Mouse (Mus musculus) midbrain, embryonic 16.5 days (tissue): ENCODE data around the gene Ttc28. TPM values are rescaled to one million over a fixed set of nuclear protein-coding genes. Genes with fewer than 3 reads are reported as not detected.

ENCODE experiments used
- ATAC-seq: fragments of 200-750 bp; cut with Nextera tagmentation; 2 replicates; pipeline ENCODE4 v1.8.0; 2017; ENCODE audit warnings: moderate TSS enrichment
- H3K27ac ChIP-seq: fragments of 300-500 bp; sonication (generic); 2 replicates; pipeline ENCODE4 v1.5.1; 2014; ENCODE audit warnings: mild to moderate bottlenecking, low read length, mixed read lengths
- H3K27me3 ChIP-seq: fragments of 300-500 bp; sonication (generic); 2 replicates; pipeline ENCODE4 v1.6.1; 2014; ENCODE audit warnings: low read depth, low read length, mixed read lengths; ENCODE audit not compliant: control insufficient read depth, insufficient read depth
- H3K36me3 ChIP-seq: fragments of 300-500 bp; sonication (generic); 2 replicates; pipeline ENCODE4 v1.6.1; 2014; ENCODE audit warnings: mild to moderate bottlenecking, low read length, moderate library complexity, mixed read lengths; ENCODE audit not compliant: control insufficient read depth, insufficient read depth
- H3K4me1 ChIP-seq: fragments of 300-500 bp; sonication (generic); 2 replicates; pipeline ENCODE4 v1.6.1; 2014; ENCODE audit warnings: mild to moderate bottlenecking, low read length, mixed read lengths; ENCODE audit not compliant: control insufficient read depth, insufficient read depth
- H3K4me2 ChIP-seq: fragments of 300-500 bp; sonication (generic); 2 replicates; pipeline ENCODE4 v1.6.1; 2014; ENCODE audit warnings: mild to moderate bottlenecking, low read length, mixed read lengths
- H3K4me3 ChIP-seq: fragments of 300-500 bp; sonication (generic); 2 replicates; pipeline ENCODE4 v1.5.1; 2014; ENCODE audit warnings: low read depth, mild to moderate bottlenecking, low read length, moderate library complexity, mixed read lengths
- H3K9ac ChIP-seq: fragments of 300-500 bp; sonication (generic); 2 replicates; pipeline ENCODE4 v1.6.1; 2014; ENCODE audit warnings: low read depth, low read length, mixed read lengths
- H3K9me3 ChIP-seq: fragments of 300-500 bp; sonication (generic); replicated peaks from 2 replicates; pipeline ENCODE4 v1.6.1; 2014; ENCODE audit warnings: mild to moderate bottlenecking, low read length, mixed read lengths; ENCODE audit not compliant: control insufficient read depth, poor library complexity, severe bottlenecking
- WGBS: fragments of 180-500 bp; shearing (Covaris S2); extraction: QIAGEN DNeasy Blood & Tissue Kit; methylation state at CpG from one replicate; pipeline ENCODE4 v1.1.7; 2014; 5-methylcytosine and 5-hydroxymethylcytosine counted together
- polyA plus RNA-seq: library from polyadenylated mRNA; unstranded; fragments of >200 nt; fragmentation: Nextera tagmentation; extraction: Ambion mirVana; gene quantifications from 2 replicates; pipeline ENCODE4 v1.2.1, GENCODE M21; 2015

Ttc28 gene
- polyA plus RNA-seq, 1 experiment from 2014 or later: 16.6 TPM

DNA sequence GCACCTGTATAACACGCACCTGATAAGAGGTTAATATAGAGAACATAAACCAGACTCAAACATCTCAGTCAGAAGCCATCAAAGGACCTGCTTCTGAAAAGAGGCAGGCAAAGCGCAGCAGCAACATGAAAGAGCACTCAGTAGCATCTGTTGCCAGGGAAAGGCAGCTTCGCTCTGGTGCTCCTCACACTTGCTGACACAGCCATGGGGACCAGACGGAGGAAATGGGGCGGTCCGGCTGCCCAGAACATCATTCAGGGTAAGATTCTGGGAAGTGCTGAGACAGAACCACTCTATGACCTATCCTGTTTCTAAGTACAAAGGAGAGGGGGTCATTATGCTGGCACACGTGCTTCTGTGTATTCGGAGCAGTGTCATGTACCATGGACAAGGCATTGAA lies 421.2 kb downstream of the Ttc28 start:
- Histone ChIP-seq H3K9me3 (no peaks in the 10 kb centered on the region), H3K4me2 (no peak overlapping the region), H3K27ac (no peak overlapping the region), H3K4me1 (no peaks in the 10 kb centered on the region; the same call in 1 of the 2 replicates), H3K9ac (no peak overlapping the region), H3K4me3 (no peak overlapping the region), H3K27me3 (no peaks in the 10 kb centered on the region), H3K36me3 (no peaks in the 10 kb centered on the region)
- 54% methylated on average over 8 of the region's 8 CpGs for WGBS
- no peak for ATAC-seq

DNA sequence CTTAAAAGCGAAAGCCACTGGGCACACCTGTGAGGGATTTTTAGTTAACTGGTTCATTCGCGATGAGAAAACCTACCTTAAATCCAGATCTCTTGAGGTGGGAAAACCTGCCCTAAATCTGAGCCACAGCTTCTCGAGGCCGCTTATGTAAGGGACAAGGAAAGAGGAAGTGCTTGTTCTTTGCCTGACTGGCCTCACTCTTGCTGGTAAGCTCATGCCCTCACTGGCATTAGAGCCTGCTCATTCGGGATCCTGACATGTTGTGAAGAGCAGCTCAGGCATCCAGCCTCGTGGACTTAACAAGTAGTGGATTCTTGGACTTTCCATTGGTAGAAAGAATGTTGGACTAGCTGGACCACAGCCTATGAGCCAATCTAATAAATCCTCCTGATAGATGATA lies 422.1 kb downstream of the Ttc28 start:
- WGBS: 83% methylated on average over 7 of the region's 7 CpGs
- H3K27ac ChIP-seq: no peak overlapping the region
- no peaks in the 10 kb centered on the region; the same call in 1 of the 2 replicates for H3K4me1 ChIP-seq
- no peak overlapping the region for H3K4me3 ChIP-seq
- H3K4me2 ChIP-seq: no peak overlapping the region
- no peaks in the 10 kb centered on the region for H3K27me3 ChIP-seq
- no peak for ATAC-seq
- H3K9ac ChIP-seq: no peak overlapping the region
- H3K9me3 ChIP-seq: no peaks in the 10 kb centered on the region
- no peaks in the 10 kb centered on the region for H3K36me3 ChIP-seq

DNA sequence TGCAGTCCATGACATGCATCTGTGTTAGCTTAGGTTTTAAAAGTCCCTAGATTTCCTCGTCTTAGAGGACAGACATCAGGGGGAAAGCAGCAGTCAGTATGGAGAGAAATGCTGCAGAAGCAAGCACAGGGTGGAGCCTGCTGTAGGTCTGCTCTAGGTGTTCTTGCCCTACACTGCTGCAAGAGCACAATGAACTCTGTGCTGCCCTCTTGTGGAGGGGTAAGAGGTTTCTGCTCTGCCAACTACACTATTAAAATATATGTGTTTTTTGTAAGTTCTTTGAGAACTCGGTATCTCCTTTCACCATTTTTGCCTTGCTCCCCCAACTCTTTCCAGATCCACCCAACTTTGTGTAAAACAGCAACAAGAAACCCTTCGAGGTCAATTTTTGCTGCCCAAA lies 425.1 kb downstream of the Ttc28 start:
- Histone ChIP-seq H3K9me3 (no peaks in the 10 kb centered on the region), H3K4me3 (no peak overlapping the region), H3K27ac (no peak overlapping the region), H3K36me3 (no peaks in the 10 kb centered on the region), H3K4me1 (no peaks in the 10 kb centered on the region; the same call in 1 of the 2 replicates), H3K4me2 (no peak overlapping the region), H3K27me3 (no peaks in the 10 kb centered on the region), H3K9ac (no peak overlapping the region)
- WGBS: 91% methylated on average over 3 of the region's 3 CpGs
- ATAC-seq: no peak

DNA sequence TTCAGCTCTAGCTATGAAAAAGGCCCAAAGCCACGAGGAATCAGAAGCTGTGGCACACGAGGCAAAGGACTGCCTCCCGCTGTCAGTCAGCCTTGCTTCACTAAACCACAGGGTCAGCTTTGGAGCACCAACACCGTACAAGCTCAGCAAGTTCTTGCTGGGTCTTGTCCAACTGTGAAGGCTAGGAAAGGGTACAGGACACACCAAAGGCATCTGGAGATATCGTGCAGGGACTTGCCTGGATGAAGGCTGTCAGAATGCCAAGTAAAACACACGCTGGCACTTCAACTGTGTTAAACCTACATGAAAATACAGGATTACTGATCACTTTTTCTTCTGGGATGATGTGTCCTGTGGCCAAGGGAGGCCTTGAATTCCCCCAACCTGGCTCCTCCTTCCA lies 430.6 kb downstream of the Ttc28 start:
- no peaks in the 10 kb centered on the region for H3K36me3 ChIP-seq

DNA sequence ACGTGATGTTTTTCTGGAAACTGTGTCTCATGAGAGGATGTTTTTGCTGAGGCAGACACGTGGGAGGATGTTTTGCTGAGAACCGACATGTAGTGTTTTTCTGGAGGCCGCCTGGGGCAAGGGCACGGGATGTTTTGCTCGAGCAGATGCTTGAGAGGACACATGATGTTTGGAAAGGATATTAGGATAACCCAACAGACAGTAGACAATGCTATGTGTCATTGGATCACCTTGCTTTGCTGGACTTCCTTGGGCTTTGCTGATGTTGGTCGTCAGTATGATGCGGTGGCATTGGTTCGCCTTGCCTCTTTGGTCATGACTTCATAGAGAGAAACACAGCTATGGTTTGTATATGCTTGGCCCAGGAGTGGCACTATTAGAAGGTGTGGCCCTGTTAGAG lies 434.2 kb downstream of the Ttc28 start:
- Histone ChIP-seq H3K4me2 (no peak overlapping the region), H3K9ac (no peak overlapping the region), H3K9me3 (no peaks in the 10 kb centered on the region), H3K27me3 (no peaks in the 10 kb centered on the region), H3K4me1 (no peaks in the 10 kb centered on the region), H3K27ac (no peak overlapping the region), H3K4me3 (no peak overlapping the region), H3K36me3 (no peaks in the 10 kb centered on the region)
- WGBS: 89% methylated on average over 9 of the region's 9 CpGs
- no peak for ATAC-seq

More for the DNA sequence above, 430.6 kb downstream of the Ttc28 start:
- no peak for ATAC-seq
- H3K4me3 ChIP-seq: no peak overlapping the region
- no peak overlapping the region for H3K27ac ChIP-seq
- no peaks in the 10 kb centered on the region for H3K4me1 ChIP-seq
- no peak overlapping the region for H3K4me2 ChIP-seq
- no peak overlapping the region for H3K9ac ChIP-seq
- 82% methylated on average over 6 of the region's 6 CpGs for WGBS
- H3K9me3 ChIP-seq: no peaks in the 10 kb centered on the region
- no peaks in the 10 kb centered on the region for H3K27me3 ChIP-seq

DNA sequence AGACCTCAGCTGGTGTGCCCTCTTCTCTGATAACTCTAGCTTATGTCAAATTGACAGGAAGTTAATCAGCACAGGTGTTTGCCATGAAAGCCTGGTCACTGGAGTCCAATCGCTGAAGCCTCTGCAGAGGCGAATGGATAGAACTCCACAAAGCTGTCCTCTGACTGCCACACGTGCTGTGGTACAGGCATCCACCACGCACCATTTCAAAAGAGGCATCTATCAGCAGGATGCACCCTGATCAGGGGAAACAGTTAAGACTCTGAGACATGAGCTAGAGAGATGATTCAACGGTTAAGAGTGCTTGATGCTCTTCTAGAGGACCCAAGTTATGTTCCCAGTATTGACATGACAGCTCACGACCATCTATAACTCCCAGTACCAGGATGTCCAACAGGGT lies 435.5 kb downstream of the Ttc28 start:
- Histone ChIP-seq H3K27ac (no peak overlapping the region), H3K4me3 (no peak overlapping the region), H3K36me3 (no peaks in the 10 kb centered on the region), H3K9ac (no peak overlapping the region), H3K9me3 (no peaks in the 10 kb centered on the region), H3K4me1 (no peaks in the 10 kb centered on the region), H3K4me2 (no peak overlapping the region), H3K27me3 (no peaks in the 10 kb centered on the region)
- ATAC-seq: no peak
- 88% methylated on average over 6 of the region's 6 CpGs for WGBS

DNA sequence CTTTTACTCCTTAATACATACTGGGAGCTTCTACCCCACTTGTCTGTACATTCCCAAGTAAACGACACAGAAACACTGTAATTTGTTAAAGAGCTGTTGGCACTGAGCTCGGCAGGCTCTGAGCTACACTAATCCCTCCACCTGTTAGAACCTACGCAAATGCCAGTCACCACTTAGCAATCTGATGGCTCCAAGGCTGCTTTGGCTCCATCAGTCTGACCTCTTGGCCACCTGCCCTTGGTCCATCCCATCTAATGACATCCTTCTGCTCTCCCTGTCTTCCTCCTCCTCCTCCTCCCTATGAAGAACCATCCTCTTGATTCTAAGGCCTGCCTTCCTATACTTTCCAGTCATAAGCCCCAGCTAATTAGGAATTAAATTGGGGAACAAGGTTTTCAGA lies 437.9 kb downstream of the Ttc28 start:
- Histone ChIP-seq H3K9ac (no peak overlapping the region), H3K4me3 (no peak overlapping the region), H3K27me3 (no peaks in the 10 kb centered on the region), H3K4me2 (no peak overlapping the region), H3K4me1 (no peaks in the 10 kb centered on the region), H3K27ac (no peak overlapping the region), H3K9me3 (no peaks in the 10 kb centered on the region), H3K36me3 (no peaks in the 10 kb centered on the region)
- 81% methylated on average over 3 of the region's 3 CpGs for WGBS
- ATAC-seq: no peak

DNA sequence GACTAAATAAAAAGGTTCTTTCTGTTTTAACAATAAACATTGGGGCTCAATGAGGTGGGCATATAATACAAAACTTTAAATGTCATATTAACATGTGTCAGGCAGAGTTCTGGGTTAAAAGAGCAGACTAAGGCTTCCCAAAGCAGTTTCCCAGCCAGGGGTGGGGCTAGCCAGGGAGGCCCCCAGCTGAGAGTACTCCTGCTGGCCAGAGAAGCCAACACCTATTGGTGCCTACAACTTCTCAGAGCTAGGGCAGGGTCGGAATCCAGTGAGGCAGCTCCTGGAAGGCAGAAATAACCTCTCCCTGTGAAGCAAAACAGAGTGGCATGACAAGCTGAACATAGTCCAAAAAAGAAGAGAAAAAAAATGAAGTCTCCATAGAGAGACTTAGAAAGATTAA lies 439.3 kb downstream of the Ttc28 start:
- ATAC-seq: no peak
- Histone ChIP-seq H3K4me2 (no peak overlapping the region), H3K4me1 (no peaks in the 10 kb centered on the region), H3K36me3 (no peaks in the 10 kb centered on the region), H3K4me3 (no peak overlapping the region), H3K27me3 (no peaks in the 10 kb centered on the region), H3K9me3 (no peaks in the 10 kb centered on the region), H3K27ac (no peak overlapping the region), H3K9ac (no peak overlapping the region)
- WGBS: 67% methylated on average over 1 of the region's 1 CpGs

DNA sequence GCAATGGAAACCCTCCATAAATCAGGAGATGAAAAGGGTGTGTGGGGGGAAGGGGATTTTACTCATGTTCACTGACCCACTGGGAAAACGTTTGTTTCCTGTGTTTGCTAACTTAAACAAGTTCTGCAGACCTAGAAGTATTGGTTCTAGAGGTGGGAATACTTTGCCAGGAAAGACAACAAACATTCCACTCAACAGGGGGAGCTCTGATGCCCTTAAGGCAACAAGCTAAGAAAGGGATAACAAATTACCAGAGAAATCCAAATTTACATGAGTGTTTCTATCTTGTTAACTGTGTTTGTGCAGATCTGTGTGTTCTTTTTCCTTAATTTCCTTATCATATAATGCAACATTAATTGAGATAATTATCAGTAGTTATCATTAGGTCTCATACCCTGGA lies 446.2 kb downstream of the Ttc28 start:
- H3K4me1 ChIP-seq: peaks cover 5% of the 10 kb centered on the region
- H3K36me3 ChIP-seq: no peaks in the 10 kb centered on the region
- H3K9ac ChIP-seq: no peak overlapping the region
- no peak overlapping the region for H3K4me3 ChIP-seq
- 0 out of 2 replicates have a peak, but pooled peaks cover 3% of the 10 kb centered on the region for H3K9me3 ChIP-seq
- 30% methylated on average over 1 of the region's 1 CpGs for WGBS
- H3K4me2 ChIP-seq: no peak overlapping the region
- no peaks in the 10 kb centered on the region for H3K27me3 ChIP-seq
- H3K27ac ChIP-seq: no peak overlapping the region
- ATAC-seq: no peak

DNA sequence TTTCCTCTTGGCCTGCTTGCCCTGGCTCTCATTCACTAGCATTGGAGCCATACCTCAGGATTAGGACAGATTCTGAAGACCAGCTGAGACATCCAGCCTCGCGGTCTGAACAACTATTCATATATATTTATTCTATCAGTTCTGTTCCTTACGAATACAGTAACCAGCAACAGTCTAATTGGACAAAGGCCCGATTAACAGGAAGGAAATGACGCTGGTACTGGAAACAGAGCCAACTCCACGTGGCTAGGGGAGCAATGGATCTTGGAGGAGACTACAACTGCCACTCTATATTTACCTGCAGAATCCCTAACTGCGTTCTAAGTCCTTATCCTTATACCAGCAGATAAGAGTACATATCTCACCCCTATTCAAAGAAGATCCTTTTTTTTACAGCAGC lies 447.8 kb downstream of the Ttc28 start:
- WGBS: 90% methylated on average over 7 of the region's 7 CpGs
- Histone ChIP-seq H3K4me3 (no peak overlapping the region), H3K4me1 (peaks cover 17% of the 10 kb centered on the region), H3K36me3 (no peaks in the 10 kb centered on the region), H3K4me2 (no peak overlapping the region), H3K9me3 (0 out of 2 replicates have a peak, but pooled peaks cover 3% of the 10 kb centered on the region), H3K9ac (no peak overlapping the region), H3K27me3 (no peaks in the 10 kb centered on the region), H3K27ac (no peak overlapping the region)
- no peak for ATAC-seq
